Mouse (Mus musculus) CD4-positive naive resting alpha-beta T cell, adult 57 days (primary cell): Measurements from ENCODE around the gene Fnbp1l. TPM values are rescaled to one million over a fixed set of nuclear protein-coding genes. Genes with fewer than 3 reads are reported as not detected.

Experiments
- total RNA-seq: library from RNA; stranded (reverse); gene quantifications from one replicate; pipeline ENCODE4 v1.2.4, GENCODE M21; 2023

The Fnbp1l gene
- total RNA-seq: 1.8 TPM

DNA sequence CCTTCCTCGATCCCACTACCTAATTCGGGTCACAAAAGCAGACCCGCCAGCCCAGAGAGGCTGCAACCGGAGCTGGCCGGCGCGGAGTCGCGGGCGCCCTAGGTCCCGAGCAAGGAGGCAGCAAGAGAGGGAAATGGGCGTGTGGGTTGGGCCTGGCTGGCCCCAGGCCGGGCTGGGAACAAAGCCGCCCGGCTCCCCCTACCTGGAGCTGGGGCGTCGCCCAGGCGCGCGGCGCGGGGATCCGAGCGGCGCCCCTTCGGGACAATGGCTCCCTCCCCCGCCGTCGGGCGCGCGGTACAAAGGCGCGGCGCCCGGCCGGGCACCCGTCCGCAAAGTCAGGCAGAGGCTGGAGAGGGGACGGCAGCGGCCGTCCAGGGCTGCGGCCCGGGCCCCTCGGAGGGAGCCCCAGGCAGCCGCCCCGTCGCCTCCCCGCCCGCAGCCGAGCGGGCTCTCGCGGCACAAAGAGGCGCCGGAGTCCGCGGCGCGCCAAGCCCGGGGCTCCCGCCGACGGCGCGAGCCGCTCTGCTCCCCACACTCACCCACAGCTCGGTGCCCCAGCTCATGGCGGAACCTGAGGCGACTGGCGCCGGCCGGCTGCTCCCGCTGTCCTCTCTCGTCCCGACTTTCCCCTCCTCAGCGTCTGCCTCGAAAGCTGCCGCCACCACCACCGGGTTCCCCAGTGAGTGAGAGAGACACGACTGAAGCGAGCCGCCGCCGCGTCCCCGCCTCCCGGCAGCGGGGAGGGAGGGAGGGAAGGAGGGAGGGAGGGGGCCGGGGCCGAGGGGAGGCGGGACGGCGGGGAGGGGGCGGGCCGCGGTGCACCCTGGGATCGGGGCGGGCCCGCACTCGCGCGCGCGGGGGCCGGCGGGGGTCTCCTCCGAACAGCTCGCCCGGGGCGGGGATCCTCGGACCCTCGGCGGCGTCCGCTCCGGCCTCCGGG lies at the start of gene Fnbp1l:
Gene Fnbp1l, minus strand, starts transcription at position 725 of the 940 bp plus-strand sequence.

Other genes with a start within 250 kb of the Fnbp1l start
- gene Pde5a, start 109.2 kb upstream of the Fnbp1l start, total RNA-seq: 1.2 TPM